Mouse (Mus musculus) regulatory T cell (primary cell): ENCODE results near the gene Rngtt.
"Not testable (repeated sequence)": the region's sequence is repeated elsewhere in the genome, so short reads cannot be mapped to it uniquely, and the experiment has no call there.

Experiments used
- in situ Hi-C: fragments of 300-600 bp; cut with MboI, MseI; formaldehyde crosslinking; loops from one replicate; pipeline ENCODE4 v1.15.1; 2025; ENCODE audit warnings: high pct_unique_total_duplicates

Gene Rngtt

DNA sequence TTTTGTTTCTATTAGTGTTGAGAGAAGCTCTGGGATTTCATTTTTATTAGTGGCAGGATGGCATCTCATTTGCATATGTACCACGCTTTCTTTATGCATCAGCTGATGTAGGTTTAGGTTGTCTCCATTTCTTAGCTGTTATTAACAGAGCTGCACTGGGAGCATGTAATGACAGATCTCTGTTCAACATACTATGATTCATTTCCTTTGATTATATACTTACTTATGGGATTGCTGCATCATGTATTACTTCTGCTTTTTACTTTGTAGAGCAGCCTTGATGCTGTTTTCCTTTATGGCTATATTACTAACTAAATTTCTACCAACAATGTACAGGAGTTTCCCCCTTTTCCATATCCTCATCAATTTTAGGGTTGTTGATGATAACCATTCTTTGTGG is 109.5 kb downstream of the Rngtt start:
- in situ Hi-C loops: loop anchor here (10.0 kb wide), 1 partner anchor 805 kb away; no protein-coding TSS in a partner anchor

DNA sequence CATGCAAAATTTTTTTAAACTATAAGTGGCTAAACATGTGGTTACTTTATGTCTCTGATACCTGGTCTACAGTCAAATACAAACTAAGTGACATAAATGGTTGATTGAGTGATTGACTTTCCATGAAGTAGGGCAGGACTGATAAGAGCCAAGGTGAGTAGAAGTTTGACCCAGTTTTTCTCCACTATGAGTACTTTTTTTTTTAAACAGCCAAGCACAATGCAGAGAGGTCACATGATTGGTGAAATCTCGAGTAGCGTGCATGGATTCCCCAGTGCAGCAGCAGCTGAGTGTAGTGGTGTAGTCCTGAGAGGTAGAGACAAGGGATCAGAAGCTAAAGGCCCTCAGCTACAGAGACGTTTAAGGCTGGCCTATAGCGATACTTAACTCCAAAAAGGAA is 118.7 kb downstream of the Rngtt start:
- in situ Hi-C loops: no loop called here

DNA sequence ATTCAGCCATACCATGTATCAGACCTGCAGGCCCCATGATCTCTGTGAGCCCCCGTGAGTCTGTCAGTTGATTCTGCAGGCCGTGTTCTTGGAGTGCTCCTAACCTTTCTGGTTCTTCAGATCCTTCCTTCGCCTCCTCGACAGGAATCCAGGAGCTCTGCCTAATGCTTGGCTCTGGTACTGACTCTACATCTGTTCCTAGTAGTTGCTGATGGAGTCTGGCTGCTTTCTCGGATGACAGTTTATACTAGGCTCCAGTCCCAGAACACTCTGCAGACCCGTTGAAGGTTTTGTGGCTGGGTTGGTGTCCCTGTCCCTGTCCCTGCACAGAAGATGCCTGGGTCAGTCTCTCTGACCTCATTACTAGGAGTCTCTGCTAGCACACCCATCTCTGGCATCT is 131.8 kb downstream of the Rngtt start:
- in situ Hi-C loops: no loop called here

DNA sequence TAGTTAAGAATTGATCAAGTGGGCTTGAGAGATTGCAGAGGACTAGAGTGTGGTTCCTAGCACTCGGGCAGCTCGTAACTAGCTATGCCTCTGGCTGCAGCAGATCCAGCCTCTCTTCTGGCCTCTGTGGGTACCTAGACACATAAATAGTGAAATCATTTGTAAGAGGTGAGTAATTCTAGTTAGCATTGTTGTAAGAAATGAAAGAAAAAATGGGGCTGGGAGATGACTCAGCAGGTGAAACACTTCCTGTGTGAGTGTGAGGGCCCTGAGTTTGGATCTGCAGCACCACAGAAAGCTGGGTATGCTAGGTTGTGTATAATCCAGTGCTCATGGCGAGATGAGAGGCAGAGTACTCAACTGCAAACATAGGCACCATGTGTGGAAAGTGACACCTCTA is 136.2 kb downstream of the Rngtt start:
- in situ Hi-C loops: no loop called here

DNA sequence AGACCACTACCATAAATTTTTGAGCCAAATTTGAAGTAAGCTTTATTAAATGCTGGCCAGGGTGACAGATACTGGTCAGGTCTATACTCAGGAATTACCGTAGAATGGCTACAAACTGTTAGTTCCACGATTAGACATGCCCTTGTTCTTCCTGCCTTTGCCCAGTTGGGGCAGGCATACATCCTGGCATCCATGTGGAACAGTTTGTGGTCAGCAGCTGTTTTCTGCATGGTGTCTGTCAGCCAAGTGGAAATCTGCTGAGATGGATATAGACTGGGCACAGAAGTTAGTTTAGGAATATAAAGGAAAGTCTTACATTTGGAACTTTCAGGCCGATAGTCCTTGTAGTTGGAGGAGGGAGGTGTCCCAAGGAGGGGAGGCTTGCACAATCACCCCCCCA is 136.8 kb downstream of the Rngtt start:
- in situ Hi-C loops: no loop called here

DNA sequence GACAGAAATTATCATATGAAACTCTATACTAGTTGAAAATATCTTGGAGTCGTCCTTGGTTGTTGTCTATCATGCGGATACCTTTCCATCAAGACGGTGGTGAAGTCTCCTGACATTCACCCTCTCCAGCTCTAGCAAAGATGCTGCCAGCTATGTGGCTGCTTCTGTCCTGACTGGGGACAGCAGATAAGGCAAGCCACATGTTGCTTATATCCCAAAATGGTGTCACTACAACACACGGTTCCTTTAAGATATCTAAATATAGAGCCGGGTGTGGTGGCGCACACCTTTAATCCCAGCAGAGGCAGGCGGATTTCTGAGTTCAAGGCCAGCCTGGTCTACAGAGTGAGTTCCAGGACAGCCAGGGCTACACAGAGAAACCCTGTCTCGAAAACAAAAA is 140.2 kb downstream of the Rngtt start:
- in situ Hi-C loops: not testable (repeated sequence)

DNA sequence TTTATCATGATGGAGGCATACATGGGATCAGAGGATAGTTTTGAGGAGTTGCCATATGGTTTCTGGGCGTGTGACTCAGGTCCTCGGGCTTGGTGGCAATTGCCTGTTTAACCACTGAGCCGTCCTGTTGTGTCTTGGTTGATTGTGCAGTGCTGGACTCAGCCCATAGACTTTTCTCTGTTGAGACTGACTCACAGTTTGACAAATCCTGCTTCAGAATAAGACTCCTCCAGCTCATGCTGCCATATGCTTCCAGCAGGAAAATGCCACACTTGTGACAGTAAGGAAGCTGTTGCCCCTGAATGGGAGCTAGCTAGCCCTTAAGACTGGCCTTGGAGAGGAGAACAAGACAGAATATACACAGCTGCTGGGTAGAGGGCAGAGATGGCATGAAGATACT is 149.7 kb downstream of the Rngtt start:
- in situ Hi-C loops: no loop called here

DNA sequence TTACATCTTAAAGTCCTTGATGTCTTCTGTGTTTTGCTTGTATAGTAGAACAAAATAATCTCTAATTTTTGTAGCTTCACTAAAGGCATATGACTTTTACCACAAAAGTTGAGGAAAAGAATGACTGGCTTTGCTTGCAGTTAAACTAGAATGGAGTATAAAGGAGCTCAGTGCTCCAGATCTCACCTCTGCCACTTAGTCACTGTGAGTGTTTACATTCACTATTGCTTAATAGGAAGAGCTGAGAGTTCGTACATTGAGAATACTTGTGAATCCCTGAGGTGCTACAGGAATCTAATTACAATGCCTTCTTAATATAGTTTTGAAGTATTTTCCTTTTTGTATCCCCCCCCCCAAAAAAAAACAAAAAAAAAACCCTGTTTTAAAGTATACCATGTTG is 154.3 kb downstream of the Rngtt start:
- in situ Hi-C loops: no loop called here

DNA sequence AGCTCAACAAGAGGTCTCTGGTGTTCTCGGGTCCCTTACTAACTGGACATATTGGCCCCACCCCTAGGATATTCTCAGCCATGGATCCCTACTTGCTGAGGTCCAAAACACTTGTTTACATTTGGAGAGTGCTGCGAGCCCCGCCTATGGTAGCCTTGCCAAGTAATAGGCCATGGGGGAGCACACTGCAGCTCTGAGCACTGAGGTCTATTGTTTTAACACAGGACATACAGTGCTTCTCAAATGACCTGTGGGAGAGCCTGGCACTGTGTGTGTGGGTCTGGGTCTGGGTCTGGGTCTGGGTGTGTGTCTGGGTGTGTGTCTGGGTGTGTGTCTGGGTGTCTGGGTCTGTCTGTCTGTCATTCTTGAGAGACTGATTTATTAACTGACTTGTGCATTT is 155.8 kb downstream of the Rngtt start:
- in situ Hi-C loops: no loop called here

DNA sequence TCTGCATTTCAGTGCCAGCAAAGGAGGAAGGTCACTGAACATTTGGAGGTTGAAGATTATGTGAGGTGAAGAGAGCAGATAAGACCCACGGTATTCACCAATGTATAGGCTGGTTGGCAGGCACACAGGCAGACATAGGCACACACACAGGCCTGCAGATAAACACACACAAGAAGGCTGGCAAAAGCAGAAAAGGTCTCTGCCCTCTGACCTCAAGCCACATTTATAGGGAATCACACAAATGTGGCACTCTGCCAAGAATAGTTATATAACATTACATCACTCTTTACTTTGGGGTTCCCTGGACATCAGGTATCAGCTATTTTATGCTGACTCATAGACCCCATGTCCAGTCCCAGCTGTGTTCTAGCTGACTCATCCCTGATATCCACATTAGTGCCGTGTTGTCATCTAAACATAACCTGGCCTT is 156.9 kb downstream of the Rngtt start:
- in situ Hi-C loops: no loop called here

DNA sequence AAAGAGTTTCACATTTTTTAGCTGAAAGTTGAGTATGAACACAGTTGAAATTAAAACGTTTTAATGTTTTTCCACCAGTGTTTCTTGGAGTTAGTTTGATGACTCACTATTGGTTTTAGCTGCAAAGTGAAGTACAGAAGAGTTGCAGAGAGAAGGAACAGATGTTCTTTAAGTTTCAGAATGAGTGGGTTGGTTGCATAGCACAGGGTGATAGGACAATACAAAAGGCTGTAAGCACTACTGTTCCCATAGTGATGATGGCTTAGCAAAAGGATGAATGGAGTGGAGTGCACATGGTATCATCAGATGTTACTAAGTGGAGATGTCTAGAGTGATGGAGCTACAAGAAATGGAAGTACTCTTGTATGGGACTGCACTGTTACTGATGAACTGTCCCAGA is 157.5 kb downstream of the Rngtt start:
- in situ Hi-C loops: no loop called here

DNA sequence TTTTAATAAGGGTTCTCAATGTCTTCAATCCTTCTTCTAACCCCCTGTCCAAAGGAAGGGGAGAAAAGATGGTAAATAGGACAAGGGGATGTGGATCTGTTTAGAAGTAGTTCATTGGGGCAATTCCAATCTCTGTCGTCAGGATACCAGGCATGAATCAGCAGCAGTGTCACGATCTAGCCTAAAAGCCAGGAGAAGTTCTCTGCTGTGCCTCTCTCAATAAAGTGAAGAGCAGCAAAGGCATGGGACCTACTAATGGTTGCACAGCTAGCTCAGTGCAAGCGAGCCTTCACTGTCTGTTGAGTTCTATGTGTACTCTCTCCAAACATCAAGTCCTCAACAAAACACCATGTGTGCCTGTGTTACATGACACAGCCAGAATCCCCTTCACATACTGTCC is 158.0 kb downstream of the Rngtt start:
- in situ Hi-C loops: no loop called here

DNA sequence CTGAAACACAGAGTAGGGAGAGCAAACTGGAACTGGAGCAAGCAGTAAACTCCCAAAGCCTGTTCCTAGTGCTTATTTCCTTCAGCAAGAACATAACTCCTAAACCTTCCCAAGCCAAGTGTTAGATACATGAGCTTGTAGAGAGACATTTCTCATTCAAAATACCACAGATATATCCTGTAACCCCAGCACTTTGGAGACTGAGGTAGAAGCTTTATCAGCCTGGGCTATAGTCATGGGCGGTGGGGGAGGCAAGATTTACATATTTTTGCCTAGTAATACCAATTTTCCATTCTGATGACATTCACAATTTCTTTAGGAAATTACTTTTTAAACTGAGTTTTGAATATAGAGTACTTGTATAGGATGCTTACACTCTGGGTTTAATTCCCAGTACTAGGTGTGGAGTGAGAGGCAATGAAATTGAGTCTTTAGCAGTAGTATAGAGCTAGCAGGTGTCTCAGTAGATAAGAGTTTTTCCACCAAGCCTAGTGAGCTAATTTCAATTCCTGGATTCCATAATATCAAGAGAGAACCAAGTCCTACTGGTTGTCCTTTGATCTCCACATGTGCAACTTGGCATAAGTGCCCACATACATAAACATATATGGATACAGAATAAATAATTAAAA is 160.7 kb downstream of the Rngtt start:
- in situ Hi-C loops: no loop called here

DNA sequence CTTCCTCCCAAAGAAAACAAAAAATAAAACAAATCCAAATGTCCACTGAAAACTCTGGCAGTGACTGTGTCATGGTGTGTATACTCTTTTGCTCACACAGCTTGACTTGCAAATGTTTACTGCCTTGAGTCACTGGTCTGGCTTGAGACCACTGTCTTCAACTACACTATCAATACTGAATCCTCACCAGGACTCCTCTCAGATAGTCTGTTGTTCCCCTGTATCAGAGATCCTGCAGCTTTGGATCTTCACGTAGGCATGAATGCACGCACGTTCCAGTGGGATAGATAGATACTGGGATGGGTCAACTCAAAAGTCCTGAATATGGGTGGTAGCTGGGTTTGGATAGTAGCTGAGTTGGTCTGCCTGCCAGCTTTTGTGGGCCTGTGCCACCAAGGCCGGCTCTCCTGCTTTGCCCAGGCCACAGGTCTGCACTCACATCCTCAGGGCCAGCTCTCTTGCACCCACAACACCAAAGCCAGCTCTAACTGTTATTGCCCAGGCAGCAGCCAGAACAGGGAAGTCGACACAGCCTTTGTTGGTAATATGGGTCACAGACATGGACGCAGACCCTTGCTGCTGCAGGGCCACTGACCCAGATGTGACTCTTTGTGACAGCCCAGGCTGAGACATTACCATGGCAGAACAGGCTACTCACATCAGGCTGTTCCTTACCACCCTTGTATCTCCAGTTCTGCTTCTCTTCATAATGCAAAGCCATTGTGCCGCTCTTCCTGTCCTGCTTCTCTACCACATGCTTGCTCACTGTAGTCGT is 168.1 kb downstream of the Rngtt start:
- in situ Hi-C loops: no loop called here

DNA sequence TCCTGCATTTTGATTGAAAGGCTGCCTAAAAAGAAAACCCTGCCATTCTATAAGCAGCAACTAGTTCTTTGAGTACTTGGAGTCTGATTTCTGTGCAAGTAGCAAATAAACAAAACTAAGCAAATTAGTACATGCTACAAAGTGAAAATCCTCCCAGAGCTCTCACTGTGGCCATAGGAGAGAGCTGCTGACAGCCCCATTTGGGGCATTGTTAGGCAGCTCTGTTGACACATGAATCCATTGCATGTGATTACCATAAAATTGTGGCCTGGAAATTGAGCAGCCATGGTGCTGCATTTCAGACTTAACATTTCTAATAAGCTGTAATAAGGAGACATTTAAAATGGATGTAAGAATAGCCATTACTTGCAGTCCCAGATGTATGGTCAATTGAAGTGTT is 171.6 kb downstream of the Rngtt start:
- in situ Hi-C loops: no loop called here

DNA sequence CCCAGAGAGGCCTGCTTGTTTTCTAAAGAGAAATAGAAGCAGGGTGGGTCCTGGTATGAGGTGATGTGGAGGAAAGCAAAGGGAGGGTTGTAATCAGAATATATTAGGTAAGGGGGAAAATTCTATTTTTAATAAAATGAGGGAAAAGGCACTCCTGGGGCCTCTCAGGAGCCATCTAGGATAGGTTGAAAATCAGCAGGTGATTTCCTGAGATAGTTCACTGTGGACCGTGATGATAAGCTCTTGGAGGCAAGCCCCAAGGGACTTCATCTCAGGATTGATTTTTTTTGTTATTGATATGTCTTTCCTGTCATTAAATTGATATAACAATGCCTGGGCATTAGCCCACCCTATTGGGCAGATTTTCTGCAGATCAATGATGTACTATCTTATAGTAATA is 175.9 kb downstream of the Rngtt start:
- in situ Hi-C loops: no loop called here

DNA sequence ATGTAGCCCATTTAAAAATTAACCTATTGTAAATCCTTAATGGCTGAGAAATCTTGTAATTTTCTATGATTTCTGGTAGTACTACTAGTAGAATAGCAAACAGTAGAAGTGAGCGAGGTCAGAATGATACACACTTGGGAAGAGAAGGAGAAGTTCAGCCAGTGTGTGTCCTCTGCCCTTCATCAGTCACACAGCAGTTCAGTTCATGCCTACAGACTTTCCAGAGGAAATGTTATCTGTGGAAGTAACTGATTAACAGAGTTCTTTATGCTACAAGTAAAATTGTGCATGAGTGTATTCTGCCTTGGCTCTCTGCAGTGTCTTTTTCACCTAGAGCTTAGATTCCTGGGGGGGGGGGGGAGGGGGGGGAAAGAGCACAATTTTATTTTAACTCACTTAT is 181.0 kb downstream of the Rngtt start:
- in situ Hi-C loops: no loop called here

DNA sequence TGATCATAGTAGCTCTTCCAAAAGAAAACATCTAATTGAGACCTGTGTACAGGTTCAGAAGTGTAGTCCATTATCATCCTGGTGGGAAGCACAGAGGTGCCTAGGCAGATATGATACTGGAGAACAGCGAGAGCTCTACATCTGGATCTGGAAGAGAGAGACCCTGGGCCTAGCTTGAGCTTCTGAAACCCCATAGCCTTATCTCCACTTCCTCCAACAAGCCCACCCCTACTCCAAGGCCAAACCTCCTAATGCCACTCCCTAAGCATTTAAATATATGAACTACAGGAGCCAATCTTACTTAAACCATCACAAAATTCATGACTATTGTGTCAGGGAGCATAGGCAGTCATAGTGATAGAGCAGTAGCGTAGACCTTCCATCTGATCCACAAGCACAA is 184.3 kb downstream of the Rngtt start:
- in situ Hi-C loops: no loop called here

DNA sequence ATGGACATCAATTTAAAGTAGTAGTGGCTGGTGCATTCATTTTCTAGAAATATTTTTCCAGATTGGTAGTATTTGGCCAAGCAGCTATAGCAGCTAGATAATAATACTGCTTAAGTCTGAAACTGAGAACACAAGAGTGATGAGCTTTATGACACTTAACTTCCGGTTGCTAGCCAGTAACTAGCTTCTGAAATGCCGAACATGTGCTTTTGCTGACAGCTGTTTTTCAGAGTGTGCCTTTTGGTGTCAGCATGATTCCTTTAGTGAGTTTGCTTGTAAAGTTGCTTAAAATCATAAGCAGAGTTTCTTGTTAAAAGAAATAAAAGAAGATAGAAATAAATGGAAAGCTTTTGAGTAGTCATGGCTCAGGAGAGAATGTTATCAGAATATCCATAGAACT is 186.9 kb downstream of the Rngtt start:
- in situ Hi-C loops: no loop called here

DNA sequence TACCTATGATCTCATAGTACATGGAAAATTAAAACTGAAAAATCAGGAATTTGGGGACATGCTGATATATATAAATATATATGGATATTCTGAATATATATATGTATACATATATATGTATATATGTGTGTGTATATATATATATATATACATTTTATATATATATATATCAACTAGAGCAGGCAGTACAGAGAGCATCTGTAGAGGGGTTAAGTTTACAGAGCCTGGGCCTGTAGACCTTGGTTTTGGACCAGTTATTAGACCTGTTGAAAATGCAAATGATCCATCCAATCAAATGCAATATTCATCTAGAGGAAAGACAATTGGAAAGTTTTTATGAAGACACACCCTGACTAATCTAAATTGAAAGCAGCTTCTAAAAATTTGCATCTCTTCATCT is 187.5 kb downstream of the Rngtt start:
- in situ Hi-C loops: no loop called here

DNA sequence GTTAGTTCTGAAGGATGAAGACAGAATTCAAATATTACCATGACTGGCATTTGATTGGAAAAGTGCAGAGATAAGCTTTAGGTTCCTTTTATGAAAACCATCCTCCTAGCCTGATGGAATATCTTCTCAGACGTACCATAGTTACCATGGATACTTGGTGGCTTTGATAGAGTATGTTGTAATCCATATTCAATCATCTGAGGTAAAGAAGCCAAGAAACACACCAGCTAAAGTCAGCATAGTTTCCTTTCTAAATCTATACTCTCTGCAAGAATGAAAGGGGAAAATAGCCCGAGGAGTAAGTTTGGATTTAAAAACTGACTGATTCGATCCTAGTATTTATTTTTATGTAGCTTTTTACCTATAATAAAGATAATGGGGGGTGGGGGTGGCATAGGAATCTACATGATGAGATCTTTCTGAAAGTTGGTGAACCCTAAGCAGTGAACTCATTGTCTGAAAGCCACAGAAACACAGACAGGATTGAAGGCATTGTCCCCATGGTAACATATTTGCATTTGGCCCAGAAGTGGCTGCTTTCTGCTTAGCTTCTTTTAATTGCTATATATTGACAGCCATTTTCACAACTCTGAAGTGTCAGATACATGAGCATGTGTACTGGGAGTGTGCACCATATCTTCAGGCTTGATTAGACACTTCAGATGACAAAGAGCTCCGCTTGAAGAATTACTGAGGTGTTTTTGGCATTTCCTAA is 188.2 kb downstream of the Rngtt start:
- in situ Hi-C loops: no loop called here

DNA sequence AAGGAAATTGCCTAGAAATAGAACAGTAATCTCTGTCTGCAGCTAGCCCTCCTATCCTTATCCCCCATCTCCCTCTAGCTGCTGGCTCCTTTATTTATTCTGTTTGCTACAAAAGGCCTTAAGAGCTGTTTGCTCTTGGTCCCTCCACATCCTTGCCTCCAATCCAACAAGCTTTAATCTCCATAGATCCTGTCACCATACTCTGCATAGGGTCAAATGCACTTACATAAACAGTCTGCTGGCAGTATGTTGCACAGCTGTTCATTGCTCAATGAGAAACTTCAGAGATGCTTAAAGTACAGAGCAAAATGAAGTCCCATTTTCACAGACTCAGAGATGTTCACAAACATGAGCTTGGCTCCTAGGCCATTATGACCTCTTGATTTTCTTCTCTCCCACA is 196.5 kb downstream of the Rngtt start:
- in situ Hi-C loops: no loop called here

DNA sequence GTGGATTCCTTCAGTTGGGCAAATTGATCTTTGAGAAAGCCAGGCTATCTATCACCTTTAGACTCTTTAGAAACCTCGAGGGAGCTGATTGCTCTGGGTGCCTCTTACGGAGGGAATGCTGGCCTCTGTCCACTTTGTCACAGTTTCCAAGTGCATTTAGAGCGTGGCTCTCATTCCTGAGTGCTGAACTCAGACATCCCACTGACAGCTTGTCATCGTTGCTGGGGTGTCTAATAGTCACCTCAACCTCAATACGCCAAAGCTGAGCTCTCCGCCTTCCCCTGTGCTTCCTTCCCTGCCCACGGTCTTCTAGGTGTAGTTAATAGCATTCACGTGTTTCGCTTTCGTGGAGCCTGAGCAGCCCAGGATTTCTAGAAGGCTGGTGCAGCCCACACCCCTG is 200.4 kb downstream of the Rngtt start:
- in situ Hi-C loops: no loop called here
